Mouse (Mus musculus): ENCODE measurements around the gene Ap3d1. TPM values are rescaled to one million over a fixed set of nuclear protein-coding genes. Genes with fewer than 3 reads are reported as not detected.

Ap3d1 gene
- polyA plus RNA-seq, 1 experiment from 2014 or later = 80.6 TPM

DNA sequence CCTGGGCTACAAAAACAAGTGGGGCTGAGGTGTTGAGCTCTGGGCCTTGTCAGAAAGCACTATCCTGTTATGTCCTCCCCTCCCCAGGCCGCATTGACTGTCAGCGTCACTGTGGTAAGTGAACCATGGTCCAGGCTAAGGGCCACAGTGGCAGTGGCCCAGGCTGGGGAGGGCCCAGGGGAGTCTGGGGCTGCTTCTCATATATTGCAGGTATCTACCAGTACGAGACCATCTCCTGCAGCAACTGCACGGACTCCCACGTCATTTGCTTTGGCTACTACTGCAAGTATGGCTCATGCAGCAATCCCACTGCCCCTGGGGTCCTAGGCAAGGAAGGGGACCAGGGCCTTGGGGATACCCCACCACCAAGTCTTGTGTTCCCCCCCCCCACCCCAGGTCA, 38.4 kb downstream of the Ap3d1 start:
- Histone ChIP-seq H3K27ac (ENCODE audit: low read depth, low read length) (no peak overlapping the region), H3K9me3 (ENCODE audit: control insufficient read depth, low read length) (no peaks in the 10 kb centered on the region), H3K27me3 (ENCODE audit: control insufficient read depth, insufficient read depth, low read length) (no peaks in the 10 kb centered on the region), H3K4me3 (ENCODE audit: low read length) (no peak overlapping the region; the same call in 1 of the 2 replicates), H3K9ac (ENCODE audit: low read depth, low read length) (no peak overlapping the region; the same call in 1 of the 2 replicates), H3K4me2 (replicated peaks; ENCODE audit: low read depth, low read length) (peak overlapping the region; percentile 90; the same call in 1 of the 2 replicates), H3K4me1 (ENCODE audit: control insufficient read depth, insufficient read depth, low read length) (peaks cover 21% of the 10 kb centered on the region), H3K36me3 (ENCODE audit: control insufficient read depth, insufficient read depth, low read length) (peaks cover 28% of the 10 kb centered on the region)
- WGBS = 82% methylated on average over 5 of the region's 5 CpGs
- ATAC-seq (ENCODE audit: low FRiP score, low TSS enrichment) = no peak

DNA sequence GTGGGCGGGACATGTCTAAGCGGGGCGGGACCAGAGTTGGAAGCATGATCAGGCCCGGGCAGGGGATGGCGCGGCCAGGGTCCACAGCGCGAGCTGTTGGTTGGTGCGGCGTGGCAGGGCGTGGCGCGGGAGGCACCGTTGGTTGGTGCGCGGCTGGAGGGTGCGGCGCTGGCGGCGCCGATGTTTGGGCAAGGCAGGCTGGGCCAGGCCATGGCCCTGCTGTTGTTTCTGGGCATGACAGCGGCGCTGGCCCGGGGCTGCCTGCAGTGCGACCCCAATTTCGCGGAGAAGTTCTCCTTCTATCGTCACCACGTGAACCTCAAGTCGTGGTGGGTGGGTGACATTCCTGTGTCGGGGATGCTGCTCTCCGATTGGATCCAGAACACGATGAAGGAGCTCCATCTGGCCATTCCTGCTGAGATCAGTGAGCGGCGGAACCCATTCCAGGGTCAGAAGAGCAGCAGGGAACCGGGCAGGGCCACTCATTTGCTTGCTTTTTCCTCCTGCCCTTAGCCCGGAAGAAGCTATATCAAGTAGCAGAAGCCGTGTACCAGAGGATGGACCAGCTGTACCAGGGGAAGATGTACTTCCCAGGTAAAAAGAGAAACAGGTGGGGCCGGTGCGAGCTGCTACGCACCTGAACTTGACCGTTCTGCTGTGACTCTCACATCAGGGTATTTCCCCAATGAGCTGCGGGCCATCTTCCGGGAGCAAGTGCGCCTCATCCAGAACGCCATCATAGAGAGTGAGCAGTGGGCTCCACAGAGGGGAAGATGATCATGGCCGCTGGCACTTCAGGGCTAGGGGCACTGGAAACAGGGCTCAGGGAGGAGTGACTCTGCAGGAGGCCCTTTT, 39.3 kb downstream of the Ap3d1 start:
- Histone ChIP-seq H3K27ac (ENCODE audit: low read depth, low read length) (peak overlapping the region; percentile 69), H3K4me2 (replicated peaks; ENCODE audit: low read depth, low read length) (peak overlapping the region; percentile 90), H3K4me3 (ENCODE audit: low read length) (peak overlapping the region; percentile 65), H3K9ac (ENCODE audit: low read depth, low read length) (peak overlapping the region; percentile 66), H3K27me3 (ENCODE audit: control insufficient read depth, insufficient read depth, low read length) (no peaks in the 10 kb centered on the region), H3K9me3 (ENCODE audit: control insufficient read depth, low read length) (no peaks in the 10 kb centered on the region), H3K4me1 (ENCODE audit: control insufficient read depth, insufficient read depth, low read length) (peaks cover 21% of the 10 kb centered on the region), H3K36me3 (ENCODE audit: control insufficient read depth, insufficient read depth, low read length) (peaks cover 19% of the 10 kb centered on the region)
- WGBS = 2% methylated on average over 47 of the region's 47 CpGs
- ATAC-seq (ENCODE audit: low FRiP score, low TSS enrichment) = peak; percentile 87

GRCm38 (mm10) chr10:80701721-80702535, 40.1 kb downstream of the Ap3d1 start, which contains the start of the genes Mob3a and Izumo4:
Gene Mob3a, minus strand, starts transcription at chr10:80701977.
Gene Izumo4, plus strand, starts transcription at chr10:80702184.
- under 1% methylated on average over 59 of the region's 59 CpGs for WGBS
- peak within 1 kb of the TSS; percentile 90 for H3K4me2 ChIP-seq (replicated peaks; ENCODE audit: low read depth, low read length)
- peak; percentile 96 for ATAC-seq (ENCODE audit: low FRiP score, low TSS enrichment)

GRCm38 (mm10) chr10:80700732-80701131, 41.3 kb downstream of the Ap3d1 start:
- H3K27me3 ChIP-seq (ENCODE audit: control insufficient read depth, insufficient read depth, low read length) = no peaks in the 10 kb centered on the region
- peak overlapping the region; percentile 65 for H3K4me3 ChIP-seq (ENCODE audit: low read length)
- H3K27ac ChIP-seq (ENCODE audit: low read depth, low read length) = no peak overlapping the region
- H3K4me2 ChIP-seq (replicated peaks; ENCODE audit: low read depth, low read length) = peak overlapping the region; percentile 65
- no peaks in the 10 kb centered on the region for H3K9me3 ChIP-seq (ENCODE audit: control insufficient read depth, low read length)
- WGBS = 52% methylated on average over 4 of the region's 4 CpGs
- peaks cover 25% of the 10 kb centered on the region for H3K4me1 ChIP-seq (ENCODE audit: control insufficient read depth, insufficient read depth, low read length)
- peak overlapping the region; percentile 63; the same call in 1 of the 2 replicates for H3K9ac ChIP-seq (ENCODE audit: low read depth, low read length)
- ATAC-seq (ENCODE audit: low FRiP score, low TSS enrichment) = no peak
- 0 out of 2 replicates have a peak, but pooled peaks cover under 1% of the 10 kb centered on the region for H3K36me3 ChIP-seq (ENCODE audit: control insufficient read depth, insufficient read depth, low read length)

More at GRCm38 (mm10) chr10:80701721-80702535, 40.1 kb downstream of the Ap3d1 start, which contains the start of the genes Mob3a and Izumo4:
- H3K36me3 ChIP-seq (ENCODE audit: control insufficient read depth, insufficient read depth, low read length) = peaks cover 11% of the 10 kb centered on the region
- peaks cover 22% of the 10 kb centered on the region for H3K4me1 ChIP-seq (ENCODE audit: control insufficient read depth, insufficient read depth, low read length)
- peak within 1 kb of the TSS; percentile 65 for H3K4me3 ChIP-seq (ENCODE audit: low read length)
- no peaks in the 10 kb centered on the region for H3K9me3 ChIP-seq (ENCODE audit: control insufficient read depth, low read length)
- H3K9ac ChIP-seq (ENCODE audit: low read depth, low read length) = peak within 1 kb of the TSS; percentile 66
- no peaks in the 10 kb centered on the region for H3K27me3 ChIP-seq (ENCODE audit: control insufficient read depth, insufficient read depth, low read length)
- peak within 1 kb of the TSS; percentile 69 for H3K27ac ChIP-seq (ENCODE audit: low read depth, low read length)

- H3K27ac ChIP-seq (ENCODE audit: low read depth, low read length) = no peak overlapping the region
- 84% methylated on average over 7 of the region's 7 CpGs for WGBS
- H3K27me3 ChIP-seq (ENCODE audit: control insufficient read depth, insufficient read depth, low read length) = no peaks in the 10 kb centered on the region
- no peak overlapping the region for H3K4me3 ChIP-seq (ENCODE audit: low read length)
- no peak overlapping the region; the same call in 1 of the 2 replicates for H3K9ac ChIP-seq (ENCODE audit: low read depth, low read length)
- peaks cover 28% of the 10 kb centered on the region for H3K4me1 ChIP-seq (ENCODE audit: control insufficient read depth, insufficient read depth, low read length)
- H3K36me3 ChIP-seq (ENCODE audit: control insufficient read depth, insufficient read depth, low read length) = no peaks in the 10 kb centered on the region
- H3K4me2 ChIP-seq (replicated peaks; ENCODE audit: low read depth, low read length) = peak overlapping the region; percentile 65; the same call in 1 of the 2 replicates
- no peak for ATAC-seq (ENCODE audit: low FRiP score, low TSS enrichment)
- H3K9me3 ChIP-seq (ENCODE audit: control insufficient read depth, low read length) = no peaks in the 10 kb centered on the region
These were observed 42.0 kb downstream of the Ap3d1 start for GRCm38 (mm10) chr10:80700038-80700504.

GRCm38 (mm10) chr10:80698605-80699004, 43.5 kb downstream of the Ap3d1 start:
- Histone ChIP-seq H3K9ac (ENCODE audit: low read depth, low read length) (no peak overlapping the region), H3K27me3 (ENCODE audit: control insufficient read depth, insufficient read depth, low read length) (no peaks in the 10 kb centered on the region), H3K27ac (ENCODE audit: low read depth, low read length) (no peak overlapping the region), H3K4me1 (ENCODE audit: control insufficient read depth, insufficient read depth, low read length) (peaks cover 27% of the 10 kb centered on the region), H3K36me3 (ENCODE audit: control insufficient read depth, insufficient read depth, low read length) (no peaks in the 10 kb centered on the region; the same call in 1 of the 2 replicates), H3K9me3 (ENCODE audit: control insufficient read depth, low read length) (no peaks in the 10 kb centered on the region), H3K4me3 (ENCODE audit: low read length) (no peak overlapping the region), H3K4me2 (replicated peaks; ENCODE audit: low read depth, low read length) (no peak overlapping the region)
- 92% methylated on average over 9 of the region's 9 CpGs for WGBS
- no peak for ATAC-seq (ENCODE audit: low FRiP score, low TSS enrichment)

DNA sequence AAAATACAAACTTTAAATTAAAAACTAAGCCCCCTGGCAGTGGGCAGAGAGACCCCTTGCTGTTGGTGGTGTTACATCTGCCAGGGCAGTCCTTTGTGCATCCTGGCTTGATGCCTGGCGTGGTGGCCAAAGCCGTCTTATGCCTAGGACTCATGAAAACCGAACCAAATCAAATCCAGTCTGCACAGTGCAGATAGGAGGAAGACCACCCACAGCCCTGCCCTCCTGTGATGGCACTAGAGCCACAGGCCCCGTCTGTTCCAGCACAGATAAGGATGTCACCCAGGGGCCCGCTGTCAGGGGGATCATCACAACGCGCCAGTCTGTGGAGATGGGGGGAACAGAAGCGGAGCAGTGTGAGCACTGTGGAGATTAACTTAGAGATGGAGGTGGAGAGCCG, 44.3 kb downstream of the Ap3d1 start:
- Histone ChIP-seq H3K9me3 (ENCODE audit: control insufficient read depth, low read length) (no peaks in the 10 kb centered on the region), H3K27me3 (ENCODE audit: control insufficient read depth, insufficient read depth, low read length) (no peaks in the 10 kb centered on the region), H3K27ac (ENCODE audit: low read depth, low read length) (no peak overlapping the region), H3K9ac (ENCODE audit: low read depth, low read length) (no peak overlapping the region), H3K36me3 (ENCODE audit: control insufficient read depth, insufficient read depth, low read length) (no peaks in the 10 kb centered on the region; the same call in 1 of the 2 replicates), H3K4me2 (replicated peaks; ENCODE audit: low read depth, low read length) (no peak overlapping the region), H3K4me3 (ENCODE audit: low read length) (no peak overlapping the region), H3K4me1 (ENCODE audit: control insufficient read depth, insufficient read depth, low read length) (peaks cover 19% of the 10 kb centered on the region; the same call in 1 of the 2 replicates)
- 91% methylated on average over 9 of the region's 9 CpGs for WGBS
- no peak for ATAC-seq (ENCODE audit: low FRiP score, low TSS enrichment)

GRCm38 (mm10) chr10:80697393-80697787, 44.7 kb downstream of the Ap3d1 start:
- no peak overlapping the region for H3K4me3 ChIP-seq (ENCODE audit: low read length)
- H3K27me3 ChIP-seq (ENCODE audit: control insufficient read depth, insufficient read depth, low read length) = no peaks in the 10 kb centered on the region
- no peak for ATAC-seq (ENCODE audit: low FRiP score, low TSS enrichment)
- H3K4me1 ChIP-seq (ENCODE audit: control insufficient read depth, insufficient read depth, low read length) = 0 out of 2 replicates have a peak, but pooled peaks cover 19% of the 10 kb centered on the region
- no peaks in the 10 kb centered on the region; the same call in 1 of the 2 replicates for H3K36me3 ChIP-seq (ENCODE audit: control insufficient read depth, insufficient read depth, low read length)
- no peak overlapping the region for H3K4me2 ChIP-seq (replicated peaks; ENCODE audit: low read depth, low read length)
- 88% methylated on average over 8 of the region's 8 CpGs for WGBS
- no peaks in the 10 kb centered on the region for H3K9me3 ChIP-seq (ENCODE audit: control insufficient read depth, low read length)
- no peak overlapping the region for H3K9ac ChIP-seq (ENCODE audit: low read depth, low read length)
- H3K27ac ChIP-seq (ENCODE audit: low read depth, low read length) = no peak overlapping the region
